Mouse (Mus musculus) lung, postnatal 10 days (tissue): ENCODE data around the gene Mecom.
"Not testable (repeated sequence)": the region's sequence is repeated elsewhere in the genome, so short reads cannot be mapped to it uniquely, and the experiment has no call there.

Source experiments
- DNase-seq: peaks from one replicate; pipeline ENCODE4 v3.0.0; 2021

Mecom gene

DNA sequence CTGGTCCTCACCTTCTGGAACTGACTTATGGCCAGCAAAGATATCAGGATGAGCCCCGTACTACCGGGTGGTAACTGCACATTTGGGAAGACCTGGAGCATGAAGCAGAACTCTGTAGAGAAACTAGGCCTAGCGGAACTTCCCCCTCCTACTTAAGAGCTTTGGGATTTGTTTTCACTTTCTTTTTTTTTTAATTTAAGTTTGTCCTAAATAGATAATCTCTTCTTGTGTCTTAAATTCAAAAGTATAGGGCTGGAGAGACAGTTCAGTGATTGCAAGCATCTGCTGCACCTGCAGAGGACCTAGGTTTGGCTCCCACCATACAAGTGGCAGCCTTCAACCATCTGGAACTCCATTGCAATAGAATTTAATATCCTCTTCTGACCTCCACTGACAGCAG lies at the start of gene Mecom:
Gene Mecom (minus strand): TSS at position 101 of the 400 bp plus-strand sequence.
- DNase-seq, result no peak

GRCm38 (mm10) chr3:30597271-30597670 lies 49.5 kb upstream of the Mecom start:
- no peak for DNase-seq

DNA sequence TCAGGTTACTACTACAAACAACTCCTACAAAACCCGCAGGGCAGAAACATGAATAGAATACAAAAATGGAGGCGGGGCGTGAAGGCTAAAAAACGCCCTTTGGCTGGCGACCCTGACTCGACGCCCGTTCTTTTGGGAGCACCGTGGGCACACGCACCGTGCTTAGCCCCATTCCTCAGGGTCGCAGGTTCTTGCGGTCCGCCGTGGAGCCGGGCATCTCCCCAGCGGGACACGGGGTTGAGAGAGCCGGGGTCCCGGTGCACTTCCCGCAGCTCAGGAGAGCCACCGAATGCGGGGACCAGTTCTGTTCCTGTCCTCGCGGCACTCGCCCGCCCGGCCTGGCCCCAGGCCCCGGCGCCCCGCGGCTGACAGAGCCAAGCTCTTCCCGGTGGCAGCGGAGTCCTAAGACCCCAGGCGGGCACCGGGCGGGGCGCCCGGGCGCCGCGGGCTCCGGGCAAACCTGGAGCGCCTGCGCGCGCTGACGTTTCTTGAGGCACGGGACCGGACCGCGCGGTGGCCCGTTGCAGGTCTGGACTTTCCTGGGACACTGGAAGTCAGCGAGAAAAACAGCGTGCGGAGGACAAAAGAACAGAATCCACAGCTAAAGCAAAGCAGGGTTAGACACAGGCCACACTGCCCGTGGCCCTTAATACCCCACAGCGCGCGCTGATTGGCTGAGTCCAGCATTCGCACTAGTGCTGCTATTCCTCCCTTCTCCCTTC lies 47.5 kb upstream of the Mecom start:
- DNase-seq, result peak; percentile 31

DNA sequence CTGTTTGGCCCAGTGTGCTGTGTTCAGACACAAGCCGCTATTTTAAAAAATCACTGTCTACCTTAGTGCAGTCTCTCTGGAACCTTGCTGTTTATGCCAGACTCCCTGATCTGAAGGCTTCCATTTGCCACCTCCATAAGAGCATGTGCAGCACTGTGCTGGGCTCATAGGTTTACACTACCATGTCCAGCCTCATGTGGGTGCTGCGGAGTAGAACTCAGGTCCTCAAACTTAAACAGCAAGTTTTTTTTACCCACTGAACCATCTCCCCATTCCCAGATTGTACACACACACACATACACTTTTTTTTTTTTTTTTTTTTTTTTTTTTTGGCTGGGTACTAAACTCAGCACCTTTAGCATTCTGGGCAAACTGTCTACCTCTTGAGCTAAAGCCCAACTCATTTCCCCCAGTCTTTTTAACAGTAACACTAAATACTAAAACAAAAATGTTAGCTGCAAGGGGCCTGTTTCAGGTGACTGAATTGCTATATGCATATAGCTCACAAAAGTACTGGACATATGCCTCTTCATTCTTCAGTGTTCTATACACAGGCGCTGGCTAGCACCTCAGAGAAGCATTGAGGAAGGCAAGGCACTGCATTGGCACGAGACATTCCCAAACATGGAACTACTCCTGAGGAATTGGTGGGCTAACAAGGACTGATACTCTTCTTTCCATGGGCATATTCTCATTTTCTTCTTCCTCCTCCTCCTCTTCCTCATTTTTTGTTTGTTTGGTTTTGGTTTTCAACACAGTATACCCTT lies 46.1 kb upstream of the Mecom start:
- peak; percentile 25 for DNase-seq

DNA sequence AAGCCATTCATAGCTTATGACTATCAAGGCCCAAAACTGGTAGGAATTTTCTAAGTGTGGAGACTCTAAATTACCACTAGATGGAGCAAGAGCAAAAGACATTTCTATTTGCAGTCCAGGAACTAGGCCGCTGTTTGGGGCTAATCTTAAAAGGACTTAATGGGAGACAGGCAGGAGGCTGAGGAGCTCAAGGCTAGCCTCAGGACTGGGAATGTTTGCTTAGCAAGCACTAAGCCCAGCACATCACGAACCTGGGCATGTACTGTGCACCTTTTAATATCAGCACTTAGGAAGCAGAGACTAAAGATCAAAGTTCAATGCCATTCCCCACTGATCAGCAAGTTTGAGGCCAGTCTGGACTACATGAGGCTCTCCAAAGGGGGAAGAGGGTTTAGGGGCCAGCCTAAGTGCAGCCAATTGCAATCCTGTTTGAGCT lies 44.6 kb upstream of the Mecom start:
- peak; percentile 38 for DNase-seq

DNA sequence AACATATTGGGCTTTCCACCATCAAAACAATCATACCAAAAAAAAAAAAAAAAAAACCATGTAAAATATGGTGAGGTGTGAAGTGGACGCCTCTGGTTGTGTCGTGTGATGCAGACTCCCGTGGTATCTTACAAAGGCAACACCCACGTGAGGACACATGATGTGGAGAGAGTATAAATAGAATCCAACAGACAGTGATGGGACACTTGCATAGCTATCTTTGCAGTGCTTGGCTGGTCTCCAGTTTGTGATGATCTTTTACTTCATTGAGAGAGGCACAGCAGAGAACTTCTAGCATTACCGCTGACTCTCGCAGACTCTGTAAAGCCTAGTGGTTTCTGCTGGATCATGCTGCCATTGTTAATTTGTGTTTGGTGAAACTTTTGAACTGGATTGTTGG lies 41.1 kb upstream of the Mecom start:
- no peak for DNase-seq

DNA sequence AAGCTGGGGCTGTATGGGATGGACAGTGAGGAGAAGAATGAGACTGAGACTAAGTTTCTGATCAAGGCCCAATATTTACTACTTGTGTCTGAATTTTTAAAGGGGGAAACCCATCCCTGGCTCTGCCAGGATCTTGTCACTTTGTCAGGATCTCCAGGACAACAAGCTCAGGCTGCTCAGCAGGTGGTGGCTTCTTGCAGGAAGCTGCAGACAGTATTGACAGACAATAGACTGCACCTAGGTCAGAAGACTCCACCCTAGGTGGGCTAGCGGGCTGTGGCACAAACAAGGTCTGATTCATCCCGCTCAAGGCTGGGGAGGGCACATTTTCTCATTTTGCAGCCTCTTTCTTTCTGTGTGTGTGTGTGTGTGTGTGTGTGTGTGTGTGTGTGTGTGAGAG lies 25.7 kb upstream of the Mecom start:
- no peak for DNase-seq

DNA sequence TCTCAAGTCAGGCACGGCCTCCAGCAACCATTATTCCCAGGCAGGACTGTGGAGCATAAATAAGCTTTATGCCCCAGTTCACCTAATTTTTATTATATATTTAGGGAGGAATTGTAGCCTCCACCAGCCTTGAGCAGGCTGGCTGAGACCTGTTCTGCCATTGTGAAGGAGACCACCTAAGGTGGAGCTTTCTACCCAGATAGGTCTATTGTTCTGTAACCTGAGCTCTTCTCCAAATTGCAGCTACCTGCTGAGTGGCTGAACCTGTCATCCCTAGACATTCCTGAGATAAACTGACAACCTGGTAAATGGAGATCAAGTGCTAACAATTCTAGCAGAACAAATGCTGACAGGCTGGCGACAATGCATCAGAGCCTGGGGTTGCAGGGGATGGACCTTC lies 18.5 kb upstream of the Mecom start:
- DNase-seq, result not testable (repeated sequence)

DNA sequence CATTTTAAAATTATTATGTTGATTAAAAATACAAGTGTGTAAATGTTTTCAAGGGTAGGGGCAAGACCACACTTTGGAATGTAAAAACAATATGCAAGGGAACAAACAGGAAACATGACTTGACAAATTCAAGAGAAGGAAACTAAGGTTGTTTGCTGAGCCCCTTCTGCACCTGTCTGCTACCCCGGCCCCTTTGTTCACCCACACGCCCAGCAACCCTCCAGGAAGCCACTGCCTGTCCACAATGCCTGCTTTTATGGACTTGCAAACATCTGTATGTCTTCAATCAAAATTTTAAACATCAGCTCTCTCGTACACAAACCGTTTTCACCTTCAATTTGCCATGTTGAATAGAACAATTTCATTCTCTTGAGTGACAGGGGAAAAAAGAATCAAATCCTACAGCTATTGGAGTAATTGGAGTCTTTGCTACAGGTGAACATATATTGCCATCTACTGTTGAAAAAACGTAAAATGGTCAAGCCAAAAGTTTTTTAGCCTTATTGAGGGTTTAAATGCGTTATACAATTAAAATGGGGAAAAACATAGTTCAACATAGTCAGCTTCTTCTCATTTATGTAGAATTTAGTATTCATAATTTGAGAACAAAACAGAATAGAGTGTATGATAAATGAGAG lies 13.0 kb upstream of the Mecom start:
- no peak for DNase-seq

GRCm38 (mm10) chr3:30553741-30554140 lies 5.9 kb upstream of the Mecom start:
- no peak for DNase-seq

DNA sequence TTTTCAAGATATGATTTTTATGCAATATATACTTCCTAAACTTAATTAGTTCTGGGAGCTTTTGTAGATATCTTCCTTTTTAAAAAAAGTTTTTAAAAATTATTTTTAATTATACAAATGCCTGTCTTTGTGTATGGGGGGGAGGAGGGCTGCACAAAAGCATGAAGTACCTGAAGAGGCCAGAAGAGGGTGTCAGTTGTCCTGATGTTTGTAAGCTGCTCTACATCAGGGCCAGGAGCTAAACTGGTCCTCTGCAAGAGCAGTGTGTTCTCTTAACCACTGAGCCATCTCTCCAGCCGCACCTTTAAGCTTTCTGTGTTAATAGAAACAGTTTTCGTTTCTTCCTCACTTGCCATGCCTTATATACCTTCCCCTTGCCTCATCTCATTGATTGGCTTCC lies 2.4 kb upstream of the Mecom start:
- DNase-seq, result peak; percentile 15

GRCm38 (mm10) chr3:30548928-30549327 lies 1.1 kb upstream of the Mecom start:
- peak; percentile 9 for DNase-seq

- DNase-seq, result peak; percentile 73
Measured at GRCm38 (mm10) chr3:30546831-30547369, 908 bp downstream of the Mecom start.

GRCm38 (mm10) chr3:30546366-30546765 lies 1.4 kb downstream of the Mecom start:
- DNase-seq, result peak; percentile 38

DNA sequence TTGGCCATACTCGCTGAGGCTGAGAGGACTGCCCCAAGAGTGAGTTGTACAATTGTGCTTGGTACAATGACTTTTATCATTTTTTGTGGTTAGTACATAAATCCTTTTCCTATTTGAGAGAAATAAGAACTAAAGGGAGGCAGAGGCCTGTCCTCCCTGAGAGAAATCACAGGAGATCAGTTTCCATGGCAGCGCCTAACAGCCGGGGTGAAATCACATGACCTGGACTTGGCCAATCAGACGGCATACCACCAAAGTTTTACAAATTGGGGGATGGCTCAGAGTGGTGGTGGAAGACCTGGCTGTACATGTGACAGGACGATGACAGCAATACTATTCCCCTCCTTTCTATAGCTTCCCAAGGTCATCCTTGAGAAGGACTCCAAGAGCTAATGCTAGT lies 2.6 kb downstream of the Mecom start:
- no peak for DNase-seq

DNA sequence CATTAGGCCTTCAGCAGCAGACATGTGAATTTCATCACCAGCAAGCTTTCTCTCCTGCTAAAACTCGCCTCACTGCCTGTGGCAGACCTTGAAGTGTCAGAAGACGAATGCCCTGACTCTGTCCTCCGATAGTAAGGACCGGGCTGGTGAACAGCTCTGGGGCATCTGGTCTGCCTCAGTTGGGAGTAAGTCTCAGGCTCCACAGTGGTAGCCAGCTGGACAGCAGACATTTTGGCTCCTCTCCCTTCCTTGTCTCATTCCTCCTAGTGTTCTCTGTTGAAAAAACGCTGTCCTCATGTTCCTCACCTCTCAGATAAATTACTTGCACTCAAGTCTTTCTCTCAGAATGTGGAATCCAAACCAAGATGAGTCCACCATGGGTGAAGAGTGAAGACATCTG lies 3.5 kb downstream of the Mecom start:
- DNase-seq, result peak; percentile 35

DNA sequence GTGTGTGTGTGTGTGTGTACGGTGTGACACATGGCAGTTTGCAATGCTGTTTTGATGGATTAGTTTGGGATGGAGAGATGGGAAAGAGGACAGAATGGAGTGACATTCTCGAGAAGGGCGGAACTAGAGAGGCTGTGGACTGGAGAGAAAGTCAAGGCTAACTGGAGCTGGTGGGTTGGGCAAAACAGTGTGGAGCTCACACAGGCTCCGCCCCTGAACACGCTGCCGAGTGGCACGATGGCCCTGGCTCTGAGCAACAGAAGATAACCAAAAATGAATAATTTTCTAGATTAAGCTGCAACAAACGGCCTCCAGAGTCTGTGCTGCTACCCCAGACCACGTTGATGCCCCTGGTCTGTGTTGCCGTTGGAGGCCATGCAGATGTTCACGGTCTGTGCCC lies 12.0 kb downstream of the Mecom start:
- no peak for DNase-seq

DNA sequence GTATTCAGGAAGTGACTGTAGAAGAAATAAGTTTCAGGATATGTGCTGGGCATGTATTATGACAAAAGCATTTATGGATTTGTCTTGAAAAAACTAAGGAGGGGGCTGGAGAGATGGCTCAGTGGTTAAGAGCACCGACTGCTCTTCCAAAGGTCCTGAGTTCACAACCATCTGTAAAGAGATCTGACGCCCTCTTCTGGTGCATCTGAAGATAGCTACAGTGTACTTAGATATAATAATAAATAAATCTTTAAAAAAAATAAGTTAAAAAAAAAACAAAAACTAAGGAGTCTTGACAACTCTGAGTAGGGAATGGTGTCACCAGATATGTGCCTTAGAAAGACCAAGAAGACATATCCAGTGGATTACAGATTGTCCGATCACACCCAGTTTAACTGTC lies 27.1 kb downstream of the Mecom start:
- DNase-seq, result not testable (repeated sequence)

- DNase-seq, result peak; percentile 8
Measured at GRCm38 (mm10) chr3:30519425-30519824, 28.4 kb downstream of the Mecom start.

- DNase-seq, result no peak
Measured at GRCm38 (mm10) chr3:30515795-30516170, 32.0 kb downstream of the Mecom start.

DNA sequence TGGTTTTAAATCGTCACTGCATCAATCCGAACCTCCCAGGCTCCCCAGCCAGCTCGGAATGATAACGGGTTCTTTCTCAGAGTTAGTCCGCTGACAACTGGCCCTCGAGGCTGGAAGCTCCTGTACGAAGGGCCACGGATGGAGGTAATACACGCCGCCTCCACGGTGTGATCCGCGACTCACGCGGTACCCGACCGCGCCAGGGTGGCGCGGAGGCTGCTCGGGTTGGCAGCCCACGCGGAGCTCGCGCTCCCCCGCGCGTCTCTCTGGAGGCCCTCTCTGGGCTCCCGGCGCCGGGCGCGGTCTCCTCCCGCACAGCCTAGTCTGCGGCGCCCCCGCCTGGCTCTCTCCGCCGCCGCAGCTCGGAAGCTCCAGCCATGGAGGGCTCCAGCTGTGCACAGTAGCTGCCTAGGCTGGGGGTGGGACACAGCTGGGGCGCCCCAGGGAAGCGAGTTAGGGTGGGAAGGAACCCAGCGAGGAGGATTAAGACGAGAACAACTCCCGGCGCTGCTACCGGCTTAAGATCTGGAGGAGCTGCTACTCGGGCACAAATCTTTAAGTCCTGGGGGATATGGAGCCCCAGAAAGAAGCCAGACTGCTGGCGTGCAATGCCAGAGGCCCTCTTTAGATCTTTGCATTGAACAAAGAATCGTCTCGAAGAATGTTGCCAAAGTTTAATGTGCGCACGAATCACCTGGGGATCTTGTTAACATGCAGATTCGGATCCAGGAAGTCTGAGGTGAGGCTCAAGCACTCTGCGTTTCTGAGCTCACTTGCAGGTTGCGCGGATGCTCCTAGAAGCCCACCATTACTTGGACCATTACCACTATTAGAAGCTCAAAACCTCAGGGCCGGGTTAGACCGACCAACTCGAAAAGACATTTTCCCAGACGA lies 32.7 kb downstream of the Mecom start:
- peak; percentile 77 for DNase-seq

GRCm38 (mm10) chr3:30514051-30514754 lies 33.6 kb downstream of the Mecom start:
- peak; percentile 20 for DNase-seq
